Mouse (Mus musculus): ENCODE results near the gene Blm. TPM values are rescaled to one million over a fixed set of nuclear protein-coding genes. Genes with fewer than 3 reads are reported as not detected.

Blm gene
- polyA plus RNA-seq, 1 experiment from 2014 or later, result 33.1 TPM

DNA sequence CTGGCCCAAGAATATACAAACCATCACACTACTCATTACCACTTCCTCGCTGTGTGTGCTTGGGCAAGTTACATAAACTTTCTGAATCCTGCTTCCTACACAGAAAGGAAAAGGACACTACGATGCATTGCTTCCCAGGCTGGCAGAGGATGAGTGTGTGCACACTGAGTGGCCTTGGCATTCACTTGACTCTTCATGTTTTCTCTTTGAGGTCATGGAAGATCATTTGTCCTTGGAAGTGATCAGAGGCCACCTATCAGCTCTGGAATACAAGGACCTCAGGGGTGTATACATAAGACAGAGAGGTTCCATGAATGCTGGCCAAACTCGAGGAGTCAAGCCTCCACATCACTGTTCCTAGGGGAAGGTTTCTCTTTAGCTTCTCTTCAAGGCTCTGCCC lies 81.8 kb downstream of the Blm start:
- peaks cover 68% of the 10 kb centered on the region for H3K36me3 ChIP-seq
- no peak overlapping the region for H3K27ac ChIP-seq
- WGBS, result 83% methylated on average over 3 of the region's 3 CpGs

DNA sequence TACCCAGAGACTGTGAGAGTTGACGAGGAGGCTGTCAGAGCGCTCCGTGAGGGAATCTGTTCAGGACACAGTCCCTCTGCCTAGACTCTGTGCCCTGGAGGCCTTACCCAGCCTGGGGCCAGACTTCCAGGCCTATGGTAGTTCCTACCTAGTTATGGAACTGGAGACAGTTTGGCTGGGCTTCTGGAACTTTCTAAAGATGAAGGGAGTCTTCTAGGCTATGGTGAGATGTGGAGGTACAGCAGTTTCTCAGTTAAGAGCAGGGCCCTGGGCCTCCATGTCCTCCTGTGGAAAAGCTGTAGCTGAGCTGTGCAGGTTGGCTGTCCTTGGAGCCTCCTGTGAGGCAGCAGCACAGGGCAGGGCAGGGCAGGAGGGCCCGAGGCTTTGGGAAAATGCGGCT lies 82.7 kb downstream of the Blm start:
- H3K9me3 ChIP-seq, result no peaks in the 10 kb centered on the region
- no peaks in the 10 kb centered on the region for H3K27me3 ChIP-seq (ENCODE audit: insufficient read depth, poor library complexity, severe bottlenecking)
- peaks cover 59% of the 10 kb centered on the region for H3K36me3 ChIP-seq
- H3K27ac ChIP-seq, result no peak overlapping the region
- no peak overlapping the region for H3K4me3 ChIP-seq
- 79% methylated on average over 5 of the region's 5 CpGs for WGBS
- 0 out of 2 replicates have a peak, but pooled peaks cover 7% of the 10 kb centered on the region for H3K4me1 ChIP-seq (replicated peaks)
- DNase-seq (ENCODE audit: low spot score), result no peak

More for the DNA sequence above, 81.8 kb downstream of the Blm start:
- no peaks in the 10 kb centered on the region for H3K27me3 ChIP-seq (ENCODE audit: insufficient read depth, poor library complexity, severe bottlenecking)
- no peak overlapping the region for H3K4me3 ChIP-seq
- no peak for DNase-seq (ENCODE audit: low spot score)
- no peaks in the 10 kb centered on the region for H3K9me3 ChIP-seq
- 0 out of 2 replicates have a peak, but pooled peaks cover 7% of the 10 kb centered on the region for H3K4me1 ChIP-seq (replicated peaks)

DNA sequence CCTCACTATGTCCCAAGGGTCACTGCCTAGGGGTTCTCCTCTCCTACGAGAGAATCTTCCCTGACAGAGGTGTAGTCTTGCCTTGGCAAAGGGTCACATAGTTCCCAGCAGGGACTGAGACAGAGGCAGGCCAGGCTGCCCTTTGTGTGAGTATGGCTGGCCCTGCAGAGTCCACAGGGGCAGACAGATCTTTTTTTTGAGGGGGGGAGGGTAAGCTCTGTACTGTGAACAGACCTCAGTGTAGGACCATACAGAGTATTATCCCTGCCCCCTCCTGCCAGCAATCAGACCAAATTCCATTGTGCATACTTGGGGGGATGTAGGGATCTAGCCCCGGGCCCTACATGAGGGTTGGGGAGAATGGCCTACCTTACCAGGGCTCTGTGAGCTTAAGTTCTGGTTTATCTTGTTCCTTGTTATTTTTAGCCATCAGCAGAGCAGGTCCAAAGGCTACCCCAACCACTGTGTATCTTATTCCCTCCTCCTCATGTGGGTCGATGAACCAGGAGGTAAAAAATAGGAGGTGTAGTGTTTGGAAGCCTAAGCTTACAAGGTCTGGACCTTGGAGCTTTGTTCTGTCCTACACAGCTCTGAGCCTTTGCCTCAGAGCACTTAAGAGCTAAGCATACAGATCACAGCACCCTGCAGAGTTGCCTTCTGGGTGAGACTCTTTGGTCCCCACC lies 83.2 kb downstream of the Blm start:
- Histone ChIP-seq H3K36me3 (peaks cover 54% of the 10 kb centered on the region), H3K4me3 (no peak overlapping the region), H3K27me3 (ENCODE audit: insufficient read depth, poor library complexity, severe bottlenecking) (no peaks in the 10 kb centered on the region), H3K9me3 (no peaks in the 10 kb centered on the region), H3K4me1 (replicated peaks) (0 out of 2 replicates have a peak, but pooled peaks cover 7% of the 10 kb centered on the region), H3K27ac (no peak overlapping the region; the same call in 1 of the 2 replicates)
- 78% methylated on average over 3 of the region's 3 CpGs for WGBS
- DNase-seq (ENCODE audit: low spot score), result no peak

DNA sequence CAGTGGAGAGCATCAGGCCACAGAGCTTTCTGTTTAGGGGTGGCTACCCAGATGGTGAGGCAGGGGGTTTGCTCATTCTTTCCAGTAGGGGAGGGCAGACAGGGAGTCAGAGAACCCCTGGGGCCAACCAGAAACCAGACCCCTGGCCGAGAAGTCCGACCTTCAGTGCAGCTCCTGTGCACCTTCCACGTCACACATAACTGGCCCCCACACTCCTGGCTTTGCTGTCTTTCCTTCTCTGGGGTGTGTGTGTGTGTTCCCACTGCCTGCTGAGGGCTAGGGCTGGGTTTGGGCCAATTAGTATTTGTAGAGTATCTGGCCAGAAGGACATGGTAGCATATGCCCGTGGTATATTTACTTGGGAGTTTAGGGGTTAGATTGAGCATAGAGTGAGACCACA lies 84.6 kb downstream of the Blm start:
- 75% methylated on average over 4 of the region's 4 CpGs for WGBS
- peaks cover 17% of the 10 kb centered on the region for H3K4me1 ChIP-seq (replicated peaks)
- no peak overlapping the region for H3K4me3 ChIP-seq

DNA sequence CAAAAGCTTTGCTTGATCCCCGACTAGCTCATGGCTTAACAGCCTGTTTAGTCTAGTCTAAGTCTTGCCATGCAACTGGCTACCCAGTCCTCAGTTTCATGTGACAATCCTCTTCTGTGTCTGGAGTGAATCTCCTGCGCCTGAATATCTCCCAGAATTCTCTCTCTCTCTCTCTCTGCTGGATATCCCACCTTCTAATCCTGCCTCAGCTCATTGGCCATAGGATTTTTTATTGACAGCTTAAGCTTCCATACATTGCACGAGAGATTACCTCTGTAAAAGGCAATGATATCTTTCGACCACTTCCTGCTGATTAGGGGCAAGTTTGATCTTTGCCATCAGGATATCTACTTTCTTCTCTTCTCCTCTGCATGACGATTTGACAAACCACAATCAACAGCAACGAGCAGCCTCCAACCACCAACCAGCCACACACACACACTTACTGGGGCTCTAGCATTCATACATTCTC lies 85.3 kb downstream of the Blm start:
- Histone ChIP-seq H3K36me3 (peaks cover 36% of the 10 kb centered on the region), H3K9me3 (no peaks in the 10 kb centered on the region), H3K4me1 (replicated peaks) (peaks cover 22% of the 10 kb centered on the region), H3K27ac (no peak overlapping the region), H3K27me3 (ENCODE audit: insufficient read depth, poor library complexity, severe bottlenecking) (peaks cover 3% of the 10 kb centered on the region; the same call in 1 of the 2 replicates), H3K4me3 (no peak overlapping the region)
- DNase-seq (ENCODE audit: low spot score), result no peak
- 85% methylated on average over 6 of the region's 6 CpGs for WGBS

More for the DNA sequence above, 84.6 kb downstream of the Blm start:
- Histone ChIP-seq H3K36me3 (peaks cover 43% of the 10 kb centered on the region), H3K27ac (no peak overlapping the region), H3K9me3 (no peaks in the 10 kb centered on the region), H3K27me3 (ENCODE audit: insufficient read depth, poor library complexity, severe bottlenecking) (no peaks in the 10 kb centered on the region)
- no peak for DNase-seq (ENCODE audit: low spot score)

DNA sequence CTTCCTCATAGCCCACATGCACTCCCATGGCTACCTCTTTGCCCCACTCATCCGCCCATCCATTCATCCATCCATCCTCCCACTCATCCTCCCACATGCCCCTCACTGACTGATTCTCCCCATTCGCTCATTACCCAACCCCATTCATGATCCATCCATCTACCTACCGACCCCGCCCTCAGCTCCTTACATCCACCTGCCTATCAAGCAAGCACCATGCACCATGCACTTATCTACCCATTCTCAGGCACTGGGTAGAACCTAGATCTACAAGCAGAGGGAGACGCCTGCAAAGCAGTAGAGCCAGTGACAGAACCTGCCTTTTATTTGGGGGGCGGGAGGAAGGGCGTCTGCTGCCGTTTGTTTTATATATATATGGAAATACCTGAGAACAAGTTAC lies 87.6 kb downstream of the Blm start:
- 92% methylated on average over 8 of the region's 8 CpGs for WGBS
- peaks cover 13% of the 10 kb centered on the region for H3K36me3 ChIP-seq
- no peaks in the 10 kb centered on the region for H3K9me3 ChIP-seq
- H3K4me1 ChIP-seq (replicated peaks), result peaks cover 40% of the 10 kb centered on the region
- no peak overlapping the region for H3K4me3 ChIP-seq
- no peak overlapping the region for H3K27ac ChIP-seq
- H3K27me3 ChIP-seq (ENCODE audit: insufficient read depth, poor library complexity, severe bottlenecking), result peaks cover 7% of the 10 kb centered on the region; the same call in 1 of the 2 replicates
- DNase-seq (ENCODE audit: low spot score), result no peak

DNA sequence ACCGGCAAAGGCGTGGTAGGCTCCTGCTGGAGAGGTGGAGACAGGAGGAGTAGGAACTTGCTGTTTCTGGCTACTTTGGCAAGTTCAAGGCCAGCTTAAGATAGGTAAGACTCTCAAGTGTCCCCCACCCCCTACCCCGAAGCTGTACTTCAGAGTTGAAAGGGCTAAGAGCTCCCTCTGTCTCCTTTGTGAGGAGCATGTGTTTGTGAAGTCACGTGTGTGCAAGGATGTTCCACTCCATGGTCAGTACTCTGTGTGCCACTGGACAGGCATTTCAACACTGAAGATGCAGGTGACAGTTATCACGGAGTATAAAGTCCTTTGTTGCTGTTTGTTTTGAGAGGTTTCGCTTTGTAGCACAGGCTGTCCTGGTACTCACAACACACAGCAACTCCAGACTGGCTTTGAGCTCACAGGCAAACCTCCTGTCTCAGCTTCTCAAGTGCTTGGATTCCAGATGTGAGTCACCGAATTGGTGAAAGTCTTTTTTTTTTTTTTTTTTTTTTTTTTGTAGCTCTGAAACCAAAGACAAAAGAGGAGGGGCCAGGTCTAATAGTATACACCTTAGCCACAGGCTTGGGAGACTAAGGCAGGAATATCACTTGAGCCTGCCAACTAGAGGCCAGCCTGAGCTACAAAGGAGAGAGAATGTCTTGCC lies 88.6 kb downstream of the Blm start:
- H3K4me3 ChIP-seq, result no peak overlapping the region
- H3K27me3 ChIP-seq (ENCODE audit: insufficient read depth, poor library complexity, severe bottlenecking), result peaks cover 10% of the 10 kb centered on the region; the same call in 1 of the 2 replicates
- no peak overlapping the region for H3K27ac ChIP-seq
- WGBS, result 78% methylated on average over 7 of the region's 7 CpGs
- H3K36me3 ChIP-seq, result peaks cover 3% of the 10 kb centered on the region; the same call in 1 of the 2 replicates
- DNase-seq (ENCODE audit: low spot score), result no peak
- no peaks in the 10 kb centered on the region for H3K9me3 ChIP-seq
- H3K4me1 ChIP-seq (replicated peaks), result peaks cover 46% of the 10 kb centered on the region

DNA sequence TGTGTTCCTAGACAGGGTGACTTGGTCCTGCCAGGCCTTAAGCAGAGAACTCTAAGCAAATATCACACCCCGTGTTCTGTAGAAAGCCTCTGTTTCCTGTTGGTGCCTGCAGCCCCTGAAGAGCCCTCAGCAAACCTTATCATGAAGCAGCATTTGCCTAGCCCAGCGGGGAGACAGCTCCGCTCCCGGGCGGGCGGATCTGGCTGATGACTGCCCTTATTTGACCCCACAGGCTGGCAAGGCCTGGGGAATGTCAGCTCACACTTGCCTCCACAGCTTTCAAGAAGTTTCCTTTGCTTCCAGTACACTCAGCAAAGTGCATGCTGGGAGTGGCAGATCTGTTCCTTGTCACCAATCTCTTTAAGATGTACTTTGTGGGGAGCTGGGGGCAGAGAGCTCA lies 89.4 kb downstream of the Blm start:
- 45% methylated on average over 6 of the region's 6 CpGs for WGBS
- Histone ChIP-seq H3K36me3 (no peaks in the 10 kb centered on the region), H3K27me3 (ENCODE audit: insufficient read depth, poor library complexity, severe bottlenecking) (peaks cover 16% of the 10 kb centered on the region; the same call in 1 of the 2 replicates), H3K27ac (no peak overlapping the region), H3K4me3 (no peak overlapping the region), H3K9me3 (no peaks in the 10 kb centered on the region), H3K4me1 (replicated peaks) (peaks cover 43% of the 10 kb centered on the region)
- no peak for DNase-seq (ENCODE audit: low spot score)

DNA sequence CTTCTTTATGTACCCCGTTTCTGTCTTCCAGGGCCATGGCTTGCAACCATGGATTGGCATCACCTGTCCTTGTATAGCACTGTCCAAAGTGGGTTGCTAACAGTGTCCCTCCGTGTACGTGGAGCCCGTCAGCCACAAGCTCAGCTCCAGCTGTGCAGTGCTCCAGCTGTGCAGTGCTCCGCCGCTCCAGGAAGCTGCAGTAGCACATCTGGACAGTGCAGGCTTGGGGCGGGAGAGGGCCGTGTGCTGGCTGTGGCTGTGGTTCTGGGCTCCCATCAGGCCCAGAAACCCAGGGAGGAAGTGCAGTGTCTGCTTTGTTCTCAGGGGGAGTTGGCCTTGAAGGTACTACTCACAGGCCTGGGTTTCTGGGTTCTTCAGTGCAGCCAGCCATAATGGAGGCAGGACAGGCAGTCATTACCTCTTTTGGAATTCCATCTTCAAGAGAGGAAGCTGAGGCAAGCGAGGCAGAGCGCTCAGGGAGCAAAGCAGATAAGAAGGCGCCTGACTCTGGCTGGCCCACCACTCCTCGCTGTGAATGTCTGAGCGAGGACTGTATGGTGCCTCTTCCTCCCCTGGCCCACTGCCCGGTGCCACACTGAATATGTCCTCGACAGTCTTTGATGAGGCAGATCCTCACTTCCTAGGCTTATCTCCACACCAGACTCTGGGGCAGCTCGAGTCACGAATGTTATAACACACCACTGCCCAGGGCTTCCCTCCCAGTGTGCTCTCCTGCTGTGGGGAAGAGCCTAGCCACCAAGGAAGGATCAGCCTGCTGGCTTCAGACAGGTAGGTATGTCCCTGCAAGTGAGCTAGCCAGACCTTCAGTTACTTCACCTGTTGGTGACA lies 90.3 kb downstream of the Blm start:
- peaks cover 20% of the 10 kb centered on the region for H3K27me3 ChIP-seq (ENCODE audit: insufficient read depth, poor library complexity, severe bottlenecking)
- no peaks in the 10 kb centered on the region for H3K9me3 ChIP-seq
- peak overlapping the region; percentile 45; the same call in 1 of the 2 replicates for H3K27ac ChIP-seq
- WGBS, result 69% methylated on average over 17 of the region's 17 CpGs
- peaks cover 47% of the 10 kb centered on the region for H3K4me1 ChIP-seq (replicated peaks)
- no peaks in the 10 kb centered on the region for H3K36me3 ChIP-seq
- H3K4me3 ChIP-seq, result no peak overlapping the region
- DNase-seq (ENCODE audit: low spot score), result no peak

DNA sequence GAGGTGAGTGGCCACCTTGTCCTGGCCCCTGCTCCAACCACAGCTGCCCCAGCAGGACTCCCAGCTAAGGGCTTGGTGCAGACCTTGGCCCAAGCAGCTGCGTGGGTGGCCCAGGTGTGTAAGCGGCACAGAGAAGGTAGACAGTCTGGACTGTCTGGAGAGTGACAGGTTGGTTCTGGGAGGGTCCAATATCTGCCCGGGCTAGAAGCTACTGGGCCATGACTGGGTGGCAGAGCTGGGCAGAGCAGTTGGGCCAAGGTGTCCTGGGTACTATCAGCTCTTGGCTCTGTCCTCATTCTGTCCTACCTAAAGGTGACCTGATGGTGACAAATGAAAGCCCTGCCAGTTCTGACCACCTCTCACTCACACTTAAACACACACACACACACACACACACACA lies 91.8 kb downstream of the Blm start:
- WGBS, result 70% methylated on average over 3 of the region's 3 CpGs
- H3K4me1 ChIP-seq (replicated peaks), result peaks cover 58% of the 10 kb centered on the region
- no peak for DNase-seq (ENCODE audit: low spot score)
- H3K4me3 ChIP-seq, result no peak overlapping the region
- peaks cover 20% of the 10 kb centered on the region for H3K27me3 ChIP-seq (ENCODE audit: insufficient read depth, poor library complexity, severe bottlenecking)
- no peaks in the 10 kb centered on the region for H3K9me3 ChIP-seq
- H3K27ac ChIP-seq, result 0 out of 2 replicates have a peak overlapping the region, but pooled peaks have one; percentile 35
- H3K36me3 ChIP-seq, result no peaks in the 10 kb centered on the region

DNA sequence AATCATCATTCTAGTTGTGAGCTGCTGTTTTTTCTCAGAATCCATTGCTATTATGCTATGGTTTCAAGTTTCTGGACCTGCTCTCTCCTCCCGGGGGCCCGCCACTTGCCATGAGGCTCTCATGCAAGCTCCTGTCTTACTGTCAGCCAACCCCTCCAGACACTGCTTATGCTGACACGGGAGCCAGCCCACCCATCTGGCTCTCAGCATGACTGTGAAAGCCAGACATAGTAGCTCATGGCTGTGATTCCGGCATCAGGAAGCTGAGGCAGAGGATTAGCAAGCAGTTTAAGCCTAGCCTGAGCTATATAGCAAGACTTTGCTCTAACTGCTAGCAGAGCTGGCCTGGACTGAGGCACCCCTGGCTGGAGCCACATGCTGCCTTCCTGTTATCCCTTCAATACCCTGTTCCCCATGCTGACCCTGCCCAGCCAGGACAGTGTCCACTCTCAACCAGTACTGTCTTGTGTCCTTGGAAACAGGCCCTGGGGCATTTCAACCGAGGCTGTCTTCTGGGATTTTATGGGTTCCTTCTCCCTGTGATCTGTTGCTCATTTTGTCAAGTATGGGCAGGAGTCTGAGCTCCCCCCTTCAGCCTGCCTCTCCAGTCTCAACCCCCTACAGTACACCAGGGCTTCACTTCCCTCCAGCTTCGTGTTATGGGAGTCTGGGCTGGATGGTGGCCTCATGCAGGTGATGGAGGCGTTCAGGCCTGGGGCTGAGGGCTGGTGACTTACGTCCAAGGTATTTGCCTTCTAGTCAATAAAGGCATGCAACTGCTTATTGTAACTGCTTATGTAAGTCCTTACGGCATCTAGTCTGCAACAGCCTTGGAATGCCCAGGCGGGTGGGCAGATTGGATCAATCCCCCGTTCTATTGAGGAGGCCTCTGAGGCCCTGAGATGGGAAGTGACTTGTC lies 92.7 kb downstream of the Blm start:
- H3K4me1 ChIP-seq (replicated peaks), result peaks cover 58% of the 10 kb centered on the region
- DNase-seq (ENCODE audit: low spot score), result peak; percentile 24
- H3K36me3 ChIP-seq, result no peaks in the 10 kb centered on the region
- H3K9me3 ChIP-seq, result no peaks in the 10 kb centered on the region
- H3K27me3 ChIP-seq (ENCODE audit: insufficient read depth, poor library complexity, severe bottlenecking), result peaks cover 20% of the 10 kb centered on the region
- 63% methylated on average over 11 of the region's 11 CpGs for WGBS
- peak overlapping the region; percentile 40; the same call in 1 of the 2 replicates for H3K27ac ChIP-seq
- H3K4me3 ChIP-seq, result no peak overlapping the region

DNA sequence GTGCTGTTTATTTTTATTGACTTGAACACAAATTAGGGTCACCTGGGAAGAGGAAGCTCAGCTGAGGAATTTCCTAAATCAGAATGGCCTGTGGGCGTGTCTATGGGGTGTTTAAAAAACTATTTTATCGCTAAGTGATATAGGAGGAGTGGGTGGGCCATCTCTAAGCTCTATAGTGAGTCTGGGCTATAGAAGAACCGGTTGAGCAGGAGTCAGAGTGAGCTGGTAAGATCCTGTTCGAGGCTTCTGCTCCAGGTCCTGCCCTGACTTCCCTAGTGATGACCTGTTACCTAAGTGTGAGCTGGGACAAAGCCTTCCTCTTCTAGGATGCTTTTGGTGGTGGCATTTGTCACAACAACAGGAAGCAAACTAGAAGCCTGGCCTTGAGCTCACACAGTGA lies 94.2 kb downstream of the Blm start:
- Histone ChIP-seq H3K27ac (no peak overlapping the region), H3K36me3 (no peaks in the 10 kb centered on the region), H3K27me3 (ENCODE audit: insufficient read depth, poor library complexity, severe bottlenecking) (peaks cover 20% of the 10 kb centered on the region), H3K4me1 (replicated peaks) (peaks cover 52% of the 10 kb centered on the region), H3K9me3 (no peaks in the 10 kb centered on the region), H3K4me3 (no peak overlapping the region)
- no peak for DNase-seq (ENCODE audit: low spot score)
- 71% methylated on average over 4 of the region's 4 CpGs for WGBS

Data from hindbrain, embryonic 10.5 days (tissue).